Mouse (Mus musculus) embryonic facial prominence, embryonic 10.5 days (tissue): ENCODE measurements around the gene Mamdc2. TPM values are rescaled to one million over a fixed set of nuclear protein-coding genes. Genes with fewer than 3 reads are reported as not detected.

ENCODE experiments used
- DNase-seq: peaks from one replicate; pipeline ENCODE4 v3.0.0-alpha.2; 2017; ENCODE audit warnings: low spot score
- H3K27ac ChIP-seq: fragments of 300-500 bp; sonication (generic); replicated peaks from 2 replicates; pipeline ENCODE4 v1.5.1; 2016; ENCODE audit warnings: mild to moderate bottlenecking
- H3K27me3 ChIP-seq: fragments of 300-500 bp; sonication (generic); replicated peaks from 2 replicates; pipeline ENCODE4 v1.6.1; 2016; ENCODE audit warnings: low read depth, mild to moderate bottlenecking; ENCODE audit not compliant: poor library complexity, severe bottlenecking
- H3K36me3 ChIP-seq: fragments of 300-500 bp; sonication (generic); replicated peaks from 2 replicates; pipeline ENCODE4 v1.6.1; 2016; ENCODE audit warnings: mild to moderate bottlenecking, moderate library complexity
- H3K4me1 ChIP-seq: fragments of 300-500 bp; sonication (generic); 2 replicates; pipeline ENCODE4 v1.6.1; 2016
- H3K4me3 ChIP-seq: fragments of 300-500 bp; sonication (generic); 2 replicates; pipeline ENCODE4 v1.5.1; 2016; ENCODE audit warnings: mild to moderate bottlenecking, moderate library complexity
- H3K9me3 ChIP-seq: fragments of 300-500 bp; sonication (generic); 2 replicates; pipeline ENCODE4 v1.6.1; 2016; ENCODE audit warnings: mild to moderate bottlenecking
- WGBS: fragments of 180-500 bp; shearing (Covaris S2); methylation state at CpG from one replicate; pipeline ENCODE4 v1.1.7; 2016; 5-methylcytosine and 5-hydroxymethylcytosine counted together
- polyA plus RNA-seq: library from polyadenylated mRNA; unstranded; fragments of >200 nt; fragmentation: Nextera tagmentation; extraction: Ambion mirVana; gene quantifications from 2 replicates; pipeline ENCODE4 v1.2.1, GENCODE M21; 2016

The Mamdc2 gene
- polyA plus RNA-seq, 1 experiment from 2014 or later = 1.2 TPM

- H3K4me1 ChIP-seq = no peaks in the 10 kb centered on the region
- H3K27me3 ChIP-seq = no peaks in the 10 kb centered on the region
- 89% methylated on average over 4 of the region's 4 CpGs for WGBS
- DNase-seq = no peak
- no peak overlapping the region for H3K27ac ChIP-seq
- H3K4me3 ChIP-seq = no peak overlapping the region
- H3K9me3 ChIP-seq = no peaks in the 10 kb centered on the region
- H3K36me3 ChIP-seq = no peaks in the 10 kb centered on the region
Observed at GRCm38 (mm10) chr19:23410328-23410727, 37.9 kb downstream of the Mamdc2 start.

GRCm38 (mm10) chr19:23401469-23402135 lies 46.6 kb downstream of the Mamdc2 start:
- Histone ChIP-seq H3K27ac (no peak overlapping the region), H3K27me3 (no peaks in the 10 kb centered on the region), H3K9me3 (no peaks in the 10 kb centered on the region), H3K4me1 (peaks cover 5% of the 10 kb centered on the region; the same call in 1 of the 2 replicates), H3K36me3 (no peaks in the 10 kb centered on the region), H3K4me3 (no peak overlapping the region)
- DNase-seq = peak; percentile 33
- 68% methylated on average over 12 of the region's 12 CpGs for WGBS

GRCm38 (mm10) chr19:23400485-23400884 lies 47.8 kb downstream of the Mamdc2 start:
- H3K27me3 ChIP-seq = no peaks in the 10 kb centered on the region
- H3K9me3 ChIP-seq = no peaks in the 10 kb centered on the region
- no peak overlapping the region for H3K27ac ChIP-seq
- H3K4me3 ChIP-seq = no peak overlapping the region
- no peaks in the 10 kb centered on the region for H3K36me3 ChIP-seq
- H3K4me1 ChIP-seq = peaks cover 5% of the 10 kb centered on the region; the same call in 1 of the 2 replicates
- no peak for DNase-seq
- WGBS = 68% methylated on average over 5 of the region's 5 CpGs

DNA sequence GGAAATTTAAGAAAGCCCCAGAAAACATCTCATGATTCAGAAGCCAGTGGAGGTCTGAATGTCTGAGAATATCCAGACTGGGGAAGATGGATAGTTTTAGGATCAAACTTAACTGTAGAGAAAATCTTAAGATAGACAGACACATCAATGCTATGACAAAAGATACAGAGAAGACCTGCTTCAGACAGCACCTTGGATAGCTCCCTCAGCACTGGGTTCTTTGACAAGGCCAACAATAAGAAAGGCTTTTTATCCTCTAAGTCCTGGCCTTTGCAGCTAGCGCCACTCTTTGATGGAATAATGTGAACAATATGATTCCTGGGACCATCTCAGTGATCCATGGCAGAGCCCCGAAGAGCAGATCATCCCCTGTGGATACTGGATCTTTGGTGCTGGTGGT lies 52.3 kb downstream of the Mamdc2 start:
- WGBS = 54% methylated on average over 2 of the region's 2 CpGs
- no peak overlapping the region for H3K4me3 ChIP-seq
- no peaks in the 10 kb centered on the region for H3K27me3 ChIP-seq
- H3K9me3 ChIP-seq = no peaks in the 10 kb centered on the region
- H3K4me1 ChIP-seq = no peaks in the 10 kb centered on the region
- no peak overlapping the region for H3K27ac ChIP-seq
- no peaks in the 10 kb centered on the region for H3K36me3 ChIP-seq
- peak; percentile 14 for DNase-seq

DNA sequence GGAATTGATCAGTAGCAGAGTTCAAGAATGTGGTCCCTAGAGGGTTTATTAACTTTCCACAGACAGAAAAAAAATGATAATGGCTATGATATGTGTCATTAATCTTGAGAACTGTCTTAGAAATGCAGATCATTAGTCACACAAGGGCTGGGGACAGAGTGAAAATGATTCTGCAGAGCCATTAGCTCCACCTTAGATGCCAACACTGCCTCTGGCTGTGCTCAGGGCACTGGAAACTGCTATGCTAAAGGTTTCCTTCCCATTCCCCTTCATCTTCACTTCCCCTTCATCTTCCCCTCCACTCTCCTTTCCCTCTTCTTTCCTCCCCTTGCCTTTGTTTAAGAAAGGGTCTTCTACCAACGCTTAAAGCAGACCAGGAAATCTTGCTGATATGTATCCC lies 53.6 kb downstream of the Mamdc2 start:
- no peak for DNase-seq
- Histone ChIP-seq H3K4me1 (no peaks in the 10 kb centered on the region), H3K36me3 (no peaks in the 10 kb centered on the region), H3K27ac (no peak overlapping the region), H3K9me3 (no peaks in the 10 kb centered on the region), H3K27me3 (no peaks in the 10 kb centered on the region), H3K4me3 (no peak overlapping the region)
- 76% methylated on average over 1 of the region's 1 CpGs for WGBS

DNA sequence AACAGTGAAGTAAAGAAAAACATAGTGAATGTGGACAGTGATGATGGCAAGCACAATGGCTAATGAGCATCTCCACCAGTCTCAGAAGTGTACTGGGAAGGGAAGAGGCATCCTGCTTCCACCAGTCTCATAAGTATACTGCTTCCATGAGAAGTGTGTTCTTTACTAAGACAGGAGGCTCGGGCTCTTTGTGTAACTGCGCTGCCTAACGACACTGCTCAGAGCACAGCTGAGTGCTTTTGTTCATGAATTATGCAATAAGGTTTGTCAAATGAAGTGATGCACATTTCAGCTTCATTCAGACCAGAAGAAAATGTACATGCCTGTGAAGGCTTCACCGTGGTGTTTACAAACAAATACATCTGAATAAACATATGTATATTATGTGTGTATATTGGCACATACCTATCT lies 59.4 kb downstream of the Mamdc2 start:
- no peaks in the 10 kb centered on the region for H3K9me3 ChIP-seq
- no peak for DNase-seq
- no peaks in the 10 kb centered on the region for H3K36me3 ChIP-seq
- no peak overlapping the region for H3K4me3 ChIP-seq
- H3K4me1 ChIP-seq = peaks cover 12% of the 10 kb centered on the region
- no peak overlapping the region for H3K27ac ChIP-seq
- H3K27me3 ChIP-seq = no peaks in the 10 kb centered on the region
- WGBS = 71% methylated on average over 4 of the region's 4 CpGs

DNA sequence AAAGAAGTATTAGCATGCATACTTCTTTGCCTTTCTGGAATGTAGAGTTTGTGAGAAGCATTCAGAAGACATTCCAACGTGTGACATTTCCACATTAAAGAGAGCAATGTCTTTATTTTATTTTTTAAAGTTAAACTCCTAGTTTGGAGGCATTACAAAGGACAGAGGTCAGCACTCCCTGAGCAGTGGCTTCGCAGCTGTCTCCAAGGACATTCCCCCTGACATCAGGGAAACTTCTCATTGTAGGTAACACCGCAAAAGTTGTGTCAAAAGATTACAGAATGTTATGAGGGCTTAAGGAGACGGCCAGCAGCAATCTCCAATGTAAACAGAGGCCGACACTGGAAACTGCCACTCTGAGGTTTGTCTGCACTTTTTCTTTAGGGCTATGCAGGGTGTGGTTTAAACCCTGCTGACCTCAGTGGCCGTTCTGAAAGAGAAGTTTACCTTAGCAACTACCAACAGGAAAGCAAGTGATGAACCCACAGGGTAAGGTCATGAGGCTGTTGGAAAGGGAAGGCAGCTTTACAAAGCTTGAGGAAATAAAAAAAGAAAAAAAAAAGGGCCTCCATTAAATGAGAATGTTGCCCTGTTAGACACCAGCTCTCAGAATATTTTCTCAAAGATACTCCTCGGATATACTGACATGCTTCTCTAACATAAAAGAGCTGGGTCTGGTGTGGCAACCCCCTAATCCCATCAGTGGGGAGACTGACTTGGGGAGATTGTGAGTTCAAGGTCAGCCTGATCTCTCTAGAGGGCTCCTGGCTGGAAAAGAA lies 60.0 kb downstream of the Mamdc2 start:
- WGBS = 28% methylated on average over 7 of the region's 7 CpGs
- peaks cover 12% of the 10 kb centered on the region for H3K4me1 ChIP-seq
- H3K27ac ChIP-seq = no peak overlapping the region

DNA sequence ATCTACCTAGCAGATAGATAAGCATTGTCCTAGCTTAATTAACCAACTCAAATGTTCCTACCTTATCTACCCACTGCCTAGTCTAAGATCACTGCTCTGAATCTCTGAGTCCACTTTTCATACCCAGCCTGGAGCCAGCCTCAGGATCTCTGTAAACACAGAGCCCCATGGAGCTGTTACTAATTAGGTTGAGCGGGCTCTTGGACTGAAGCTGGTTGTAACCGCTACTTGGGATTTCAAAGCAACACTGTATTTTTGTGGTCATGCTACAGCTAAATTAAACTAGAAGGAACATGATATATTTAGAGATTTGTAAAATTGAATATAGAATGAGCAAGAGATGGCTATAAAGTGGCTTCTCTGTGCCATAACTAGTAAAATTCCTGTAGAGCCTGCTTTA lies 65.8 kb downstream of the Mamdc2 start:
- 64% methylated on average over 2 of the region's 2 CpGs for WGBS

More for the DNA sequence above, 60.0 kb downstream of the Mamdc2 start:
- no peak for DNase-seq
- Histone ChIP-seq H3K9me3 (no peaks in the 10 kb centered on the region), H3K4me3 (no peak overlapping the region), H3K27me3 (no peaks in the 10 kb centered on the region), H3K36me3 (no peaks in the 10 kb centered on the region)

GRCm38 (mm10) chr19:23380968-23381367 lies 67.3 kb downstream of the Mamdc2 start:
- H3K9me3 ChIP-seq = no peaks in the 10 kb centered on the region
- no peaks in the 10 kb centered on the region for H3K36me3 ChIP-seq
- WGBS = 89% methylated on average over 4 of the region's 4 CpGs
- H3K4me3 ChIP-seq = no peak overlapping the region
- peaks cover 9% of the 10 kb centered on the region; the same call in 1 of the 2 replicates for H3K4me1 ChIP-seq
- no peak overlapping the region for H3K27ac ChIP-seq
- no peak for DNase-seq
- H3K27me3 ChIP-seq = no peaks in the 10 kb centered on the region

More for the DNA sequence above, 65.8 kb downstream of the Mamdc2 start:
- H3K27ac ChIP-seq = no peak overlapping the region
- H3K4me1 ChIP-seq = no peaks in the 10 kb centered on the region
- DNase-seq = no peak
- H3K4me3 ChIP-seq = no peak overlapping the region
- H3K27me3 ChIP-seq = no peaks in the 10 kb centered on the region
- H3K9me3 ChIP-seq = no peaks in the 10 kb centered on the region
- no peaks in the 10 kb centered on the region for H3K36me3 ChIP-seq

- WGBS = 89% methylated on average over 8 of the region's 8 CpGs
- no peaks in the 10 kb centered on the region for H3K9me3 ChIP-seq
Observed at GRCm38 (mm10) chr19:23379752-23380504, 68.3 kb downstream of the Mamdc2 start.

DNA sequence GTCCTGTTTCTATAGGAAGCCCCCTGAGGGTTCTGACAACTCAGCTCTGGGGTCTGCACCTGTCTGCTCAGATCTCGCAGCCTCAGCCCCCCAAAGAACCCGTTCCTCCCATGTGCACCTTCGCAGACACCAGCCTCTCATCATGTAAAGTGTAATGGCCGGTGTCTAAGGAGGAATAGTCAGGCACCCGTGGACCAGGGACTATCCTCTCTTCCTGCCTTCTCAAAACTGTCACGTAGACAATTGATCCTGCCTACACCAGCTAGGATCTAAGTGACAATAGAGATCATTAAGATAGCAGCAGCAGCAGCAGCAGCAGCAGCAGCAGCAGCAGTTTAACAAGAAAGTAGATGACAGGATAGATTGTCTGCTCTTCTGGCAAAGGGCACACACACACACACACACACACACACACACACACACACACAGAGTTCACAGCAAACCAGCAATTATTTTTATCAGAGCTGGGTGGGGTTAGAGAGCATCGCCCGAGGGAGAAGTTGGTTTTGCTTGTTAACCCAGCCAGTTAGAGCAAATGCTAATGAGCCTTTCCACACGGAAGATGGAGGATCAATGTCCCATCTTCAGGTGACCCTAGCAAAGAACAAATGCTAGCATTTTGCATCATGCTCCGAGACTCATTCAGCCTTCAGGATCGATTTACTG lies 71.6 kb downstream of the Mamdc2 start:
- Histone ChIP-seq H3K27me3 (no peaks in the 10 kb centered on the region), H3K4me3 (no peak overlapping the region), H3K27ac (no peak overlapping the region), H3K9me3 (no peaks in the 10 kb centered on the region), H3K4me1 (peaks cover 9% of the 10 kb centered on the region; the same call in 1 of the 2 replicates), H3K36me3 (no peaks in the 10 kb centered on the region)
- no peak for DNase-seq
- WGBS = 66% methylated on average over 11 of the region's 11 CpGs

More at GRCm38 (mm10) chr19:23379752-23380504, 68.3 kb downstream of the Mamdc2 start:
- no peaks in the 10 kb centered on the region for H3K27me3 ChIP-seq
- no peak overlapping the region for H3K27ac ChIP-seq
- H3K4me3 ChIP-seq = no peak overlapping the region
- DNase-seq = no peak
- H3K4me1 ChIP-seq = peaks cover 9% of the 10 kb centered on the region; the same call in 1 of the 2 replicates
- H3K36me3 ChIP-seq = no peaks in the 10 kb centered on the region
